Mouse (Mus musculus) liver (tissue): ENCODE data around the gene Map1s.

ENCODE experiments used
- DNase-seq: peaks from one replicate; pipeline ENCODE4 v3.0.0-alpha.2; 2020; ENCODE audit warnings: mixed read lengths

Map1s gene

DNA sequence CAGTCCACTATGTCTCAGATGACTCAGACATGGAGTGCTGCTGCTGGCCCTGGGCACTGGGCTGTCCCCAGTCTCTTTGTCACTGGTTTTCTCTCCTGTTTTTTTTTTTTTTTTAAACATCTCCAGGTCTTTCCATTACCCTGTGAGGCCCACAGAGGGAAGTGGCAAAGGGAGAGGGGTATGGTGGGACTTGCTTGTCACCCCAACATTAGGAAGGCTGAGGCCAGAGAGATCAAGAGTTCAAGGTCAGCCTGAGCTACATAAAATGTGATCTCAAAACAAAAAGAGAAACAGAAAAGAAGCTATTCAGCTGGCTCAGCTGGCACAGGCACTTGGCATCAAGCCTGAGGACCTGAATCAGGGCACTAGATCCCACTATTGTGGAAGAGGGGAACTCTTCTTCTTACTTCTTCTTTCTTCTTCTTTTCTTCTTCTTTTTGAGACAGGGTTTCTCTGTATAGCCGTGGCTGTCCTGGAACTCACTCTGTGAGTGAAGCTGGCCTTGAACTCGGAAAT lies 4.8 kb upstream of the Map1s start:
- DNase-seq = no peak

DNA sequence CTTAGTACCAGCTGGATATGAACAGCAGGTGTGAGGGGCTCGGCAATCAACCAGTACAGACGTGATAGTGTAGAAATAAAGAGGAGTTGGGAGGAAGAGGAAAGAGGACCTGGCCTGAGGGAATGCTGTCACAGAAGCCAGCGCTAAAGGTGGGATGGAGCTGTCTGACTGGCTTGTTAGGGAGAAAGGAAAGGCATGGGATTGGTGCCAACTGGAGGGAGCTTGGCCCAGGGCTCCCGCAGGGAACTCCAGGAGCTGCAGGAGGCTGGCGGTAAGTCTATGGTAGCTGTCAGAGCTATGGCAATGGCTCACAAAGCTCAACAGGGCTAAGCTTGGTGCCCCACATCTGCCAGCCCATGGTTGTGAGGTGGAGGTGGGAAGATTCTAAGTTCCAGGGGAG lies 3.5 kb upstream of the Map1s start:
- DNase-seq = no peak

DNA sequence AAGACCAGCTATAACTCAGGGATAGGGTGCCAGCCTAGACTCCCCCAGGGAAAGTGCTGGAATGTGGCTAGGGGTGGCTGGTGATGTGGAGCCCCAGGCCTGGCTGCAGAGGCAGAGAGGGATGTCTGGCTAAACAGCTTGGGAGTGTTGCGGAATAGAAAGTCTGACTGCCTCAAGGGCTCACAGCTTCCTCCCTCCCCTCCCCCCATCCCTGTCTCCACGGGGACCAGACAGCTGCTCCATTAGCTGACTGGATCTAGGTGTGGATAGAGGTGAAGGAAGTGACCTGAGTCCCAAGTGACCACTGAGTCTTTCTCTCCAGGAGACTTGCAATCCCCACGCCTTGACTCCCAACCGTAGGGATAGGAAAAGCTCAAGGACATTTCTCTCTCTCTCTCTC lies 2.6 kb upstream of the Map1s start:
- no peak for DNase-seq

DNA sequence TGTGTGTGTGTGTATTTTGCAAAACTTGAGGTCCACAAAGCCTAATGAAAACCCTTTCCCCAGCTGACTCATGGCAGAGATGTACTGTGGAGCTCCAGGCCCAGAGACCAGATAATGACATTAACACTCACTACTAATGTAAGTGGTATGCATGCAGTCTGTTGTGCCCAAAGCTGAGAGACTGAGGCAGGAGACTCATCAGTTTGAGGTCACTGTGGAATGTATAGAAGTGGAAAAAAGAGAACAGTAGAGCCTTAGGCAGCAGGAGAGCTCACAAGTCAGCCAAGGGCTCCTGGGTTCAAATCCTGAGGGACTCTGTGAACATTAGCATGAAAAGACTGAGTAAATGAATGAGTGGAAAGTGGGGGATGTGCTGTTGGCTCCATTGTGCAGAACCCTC lies 2.1 kb upstream of the Map1s start:
- DNase-seq = no peak

DNA sequence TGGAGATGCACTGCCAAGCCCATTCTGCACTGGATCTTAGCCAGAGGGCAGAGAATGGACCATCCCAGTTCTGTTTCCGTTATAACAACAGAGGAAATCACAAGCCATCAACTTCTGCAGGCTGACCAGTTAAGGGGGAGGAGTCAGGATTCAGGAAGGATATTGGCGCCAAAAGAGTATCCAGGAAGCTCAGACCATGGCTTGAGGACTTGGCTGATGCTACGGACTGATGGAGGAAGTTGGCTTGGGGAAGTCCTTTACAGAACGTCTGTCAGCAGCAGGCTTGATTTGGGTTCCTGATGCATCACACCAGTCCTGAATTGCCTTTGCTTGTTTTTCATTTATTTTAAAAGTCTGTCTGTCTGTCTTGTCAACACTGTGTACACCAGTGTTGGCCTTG lies 1.2 kb upstream of the Map1s start:
- no peak for DNase-seq

DNA sequence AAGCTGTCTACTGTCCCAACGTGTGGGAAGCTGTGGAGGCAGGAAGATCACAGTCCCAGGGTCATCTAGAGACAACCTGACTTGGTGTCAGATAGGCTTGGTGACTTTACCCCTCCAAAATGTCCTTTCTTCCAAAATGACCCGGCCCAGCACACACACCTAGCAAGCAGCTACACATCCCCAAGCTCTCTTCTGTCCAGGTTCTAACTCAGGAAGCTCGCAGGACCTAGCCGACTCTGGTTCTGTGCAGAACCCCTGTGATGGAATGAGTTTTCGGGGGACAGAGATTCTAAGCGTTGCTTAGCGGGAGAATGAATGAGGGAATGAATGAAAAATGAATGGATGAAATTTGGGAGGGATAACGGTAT lies 285 bp upstream of the Map1s start:
- DNase-seq = no peak

DNA sequence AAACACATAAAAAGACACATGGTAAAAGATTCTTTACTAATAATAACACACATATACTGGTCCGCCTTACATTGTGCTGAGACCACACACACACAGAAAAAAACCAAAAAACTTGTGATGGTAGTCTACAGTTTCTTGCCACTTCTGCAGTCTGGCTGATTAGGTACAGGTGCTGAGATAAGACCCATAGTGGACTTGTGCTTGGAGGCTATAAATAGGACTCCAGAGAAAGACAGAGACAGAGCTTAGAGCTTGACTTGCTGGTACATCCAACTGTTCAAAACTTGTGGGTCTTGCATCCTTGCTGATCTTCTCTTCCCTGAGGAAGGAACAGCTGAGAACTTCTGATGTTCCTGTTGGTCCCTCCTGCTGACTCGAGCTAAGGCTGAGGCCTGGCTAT lies 1.8 kb downstream of the Map1s start:
- DNase-seq = no peak

DNA sequence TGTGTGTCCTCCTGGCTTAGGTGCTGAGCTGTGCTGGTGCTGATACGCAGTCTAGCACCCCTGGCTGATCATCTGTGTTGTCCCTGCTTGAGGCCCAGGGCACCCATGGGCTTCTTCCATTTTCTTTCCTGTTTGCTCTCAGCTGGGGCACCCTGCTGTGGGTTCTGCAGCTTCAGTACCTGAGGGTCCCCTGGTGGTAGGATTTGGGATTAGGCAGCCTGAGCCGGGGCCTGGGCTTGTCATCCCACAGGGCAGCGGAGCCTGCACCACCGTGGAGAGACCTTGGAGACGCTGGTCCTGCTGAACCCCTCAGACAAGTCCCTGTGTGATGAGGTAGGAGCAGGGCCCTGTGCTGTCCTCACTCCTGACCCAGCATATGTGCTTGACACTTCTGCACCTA lies 5.9 kb downstream of the Map1s start:
- DNase-seq = no peak

DNA sequence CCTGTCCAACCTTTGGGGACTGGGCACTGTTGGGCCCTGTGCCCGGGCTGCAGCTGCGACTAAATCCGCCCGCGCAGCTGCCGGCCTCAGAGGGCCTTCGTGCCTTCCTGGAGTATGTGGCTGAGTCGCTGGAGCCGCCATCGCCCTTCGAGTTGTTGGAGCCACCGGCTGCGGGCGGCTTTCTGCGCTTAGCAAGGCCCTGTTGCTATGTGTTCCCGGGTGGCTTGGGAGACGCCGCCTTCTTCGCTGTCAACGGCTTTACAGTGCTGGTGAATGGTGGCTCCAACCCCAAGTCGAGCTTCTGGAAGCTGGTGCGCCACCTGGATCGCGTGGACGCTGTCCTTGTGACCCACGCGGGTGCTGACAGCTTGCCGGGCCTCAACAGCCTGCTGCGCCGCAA lies 7.2 kb downstream of the Map1s start:
- no peak for DNase-seq

DNA sequence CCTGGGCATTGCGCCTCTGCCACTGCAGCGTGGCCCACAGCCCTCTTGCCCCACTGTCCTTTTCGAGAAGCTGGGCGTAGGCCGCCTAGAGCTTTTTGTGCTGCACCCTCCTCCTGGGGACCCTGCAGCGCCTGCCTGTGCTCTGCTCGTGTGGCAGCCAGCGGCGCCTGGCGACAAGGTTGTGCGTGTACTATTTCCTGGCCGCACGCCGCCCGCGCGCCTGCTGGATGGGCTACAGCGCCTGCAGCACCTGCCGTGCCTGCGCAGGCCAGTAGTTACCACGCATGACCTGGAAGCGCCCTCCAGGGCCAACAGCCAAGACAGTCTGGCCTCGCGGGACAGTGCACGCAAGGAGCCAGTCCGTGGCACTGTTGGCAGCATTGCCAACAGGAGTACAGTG lies 7.8 kb downstream of the Map1s start:
- DNase-seq = no peak

DNA sequence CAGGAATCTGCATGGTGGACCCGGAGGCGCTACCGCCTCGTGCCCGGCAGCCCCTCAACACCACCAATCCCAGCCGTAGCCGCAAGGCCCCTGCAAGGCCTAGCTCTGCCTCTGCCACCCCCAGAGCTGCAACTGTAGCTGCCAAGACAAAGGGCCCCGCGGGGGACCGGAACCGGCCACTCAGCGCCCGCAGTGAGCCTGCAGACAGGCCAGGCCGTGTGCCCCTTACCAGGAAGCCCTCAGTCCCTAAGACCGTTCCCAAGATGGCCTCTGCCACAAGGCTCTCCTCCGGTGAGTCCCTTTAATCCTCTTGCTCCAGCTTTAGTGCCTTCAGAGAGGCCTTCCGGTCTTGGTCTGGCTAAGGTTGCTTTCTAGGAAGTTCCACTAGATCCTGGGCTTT lies 9.0 kb downstream of the Map1s start:
- DNase-seq = no peak

DNA sequence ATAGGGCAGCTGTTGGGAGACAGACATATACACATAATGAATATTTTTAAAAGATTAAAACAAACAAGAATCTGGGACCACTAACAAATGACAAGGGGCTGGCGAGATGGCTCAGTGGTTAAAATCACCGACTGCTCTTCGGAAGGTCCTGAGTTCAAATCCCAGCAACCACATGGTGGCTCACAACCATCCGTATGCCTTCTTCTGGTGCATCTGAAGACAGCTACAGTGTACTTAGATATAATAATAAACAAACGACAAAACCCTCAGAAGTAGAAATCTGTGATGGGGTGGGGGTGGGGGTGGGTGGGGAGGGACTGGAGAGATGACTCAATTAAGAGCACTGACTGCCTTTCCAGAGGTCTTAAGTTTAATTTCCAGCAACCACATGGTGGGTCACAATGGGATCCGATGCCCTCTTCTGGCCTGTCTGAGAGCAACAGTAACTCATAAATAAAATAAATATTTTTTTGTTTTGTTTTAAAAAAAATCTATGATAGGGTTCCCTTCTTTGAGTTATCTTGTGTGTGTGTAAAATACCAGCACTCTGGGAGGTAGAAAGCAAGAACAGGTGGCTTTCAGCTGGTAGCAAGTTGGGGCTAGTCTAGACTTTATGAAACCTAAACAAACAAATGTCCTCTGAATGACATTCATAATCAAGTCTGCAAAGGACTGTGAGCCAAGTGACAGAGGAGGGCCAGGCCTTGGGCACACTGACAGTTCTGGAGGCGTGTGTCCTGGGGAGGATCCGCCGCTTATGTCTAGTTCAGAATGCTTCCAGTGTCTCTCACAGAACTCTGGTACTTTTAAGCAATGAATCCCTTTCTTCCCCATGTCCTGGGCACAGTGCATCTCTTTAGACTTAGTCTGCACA lies 14.6 kb downstream of the Map1s start:
- DNase-seq = peak; percentile 2

DNA sequence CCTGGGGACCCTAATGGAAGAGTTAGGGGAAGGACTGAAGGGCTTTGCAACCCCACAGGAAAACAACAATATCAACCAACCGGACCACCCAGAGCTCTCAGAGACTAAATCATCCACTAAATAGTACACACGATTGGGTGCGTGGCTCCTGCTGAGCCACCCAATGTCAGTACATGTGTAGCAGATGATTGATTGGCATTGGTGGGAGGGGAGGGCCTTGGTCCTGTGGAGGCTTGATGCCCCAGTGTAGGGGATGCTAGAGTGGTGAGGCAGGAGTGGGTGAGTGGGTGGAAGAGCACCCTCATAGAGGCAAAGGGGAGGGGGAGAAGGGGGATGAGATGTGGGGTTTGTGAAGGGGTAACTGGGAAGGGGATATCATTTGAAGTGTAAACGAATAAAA lies 18.4 kb downstream of the Map1s start:
- DNase-seq = peak; percentile 1

DNA sequence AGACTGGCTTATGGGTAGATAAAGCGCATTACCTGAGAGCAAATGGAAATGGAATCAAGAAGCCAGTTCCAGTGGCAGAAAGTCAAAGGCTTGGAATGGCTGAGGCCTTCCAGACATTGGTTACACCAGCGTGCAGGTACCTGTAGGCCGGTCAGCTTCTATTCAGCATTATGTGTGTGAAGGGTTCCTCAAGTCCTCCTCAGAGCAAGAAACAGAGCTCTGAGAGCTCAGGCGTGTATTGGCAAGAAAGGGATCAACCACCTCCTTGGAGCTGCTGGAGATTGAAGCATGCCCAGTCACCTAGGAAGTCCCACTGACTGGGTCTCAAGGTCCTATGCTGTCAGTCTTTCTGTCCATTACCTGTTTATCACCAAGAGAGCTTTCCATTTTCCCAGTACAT lies 20.0 kb downstream of the Map1s start:
- no peak for DNase-seq

DNA sequence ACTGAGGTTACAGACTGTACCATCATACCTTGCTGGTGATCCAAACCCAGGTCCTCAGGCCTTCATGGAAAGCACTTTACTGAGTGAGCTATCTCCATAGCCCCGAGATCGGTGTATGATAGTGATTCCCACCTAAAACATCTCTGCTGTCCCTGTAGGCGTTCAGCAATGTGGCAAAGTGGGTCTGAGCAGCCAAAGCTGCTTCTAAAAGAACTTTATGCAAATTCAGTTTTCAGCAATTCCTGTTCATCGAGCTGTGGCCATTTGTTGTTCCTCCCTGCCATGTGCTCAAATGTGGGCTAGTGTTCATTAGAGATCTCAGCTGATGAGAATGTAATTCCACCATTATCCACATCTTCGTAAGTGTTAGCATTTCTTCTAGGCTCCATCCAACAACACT lies 20.7 kb downstream of the Map1s start:
- no peak for DNase-seq

DNA sequence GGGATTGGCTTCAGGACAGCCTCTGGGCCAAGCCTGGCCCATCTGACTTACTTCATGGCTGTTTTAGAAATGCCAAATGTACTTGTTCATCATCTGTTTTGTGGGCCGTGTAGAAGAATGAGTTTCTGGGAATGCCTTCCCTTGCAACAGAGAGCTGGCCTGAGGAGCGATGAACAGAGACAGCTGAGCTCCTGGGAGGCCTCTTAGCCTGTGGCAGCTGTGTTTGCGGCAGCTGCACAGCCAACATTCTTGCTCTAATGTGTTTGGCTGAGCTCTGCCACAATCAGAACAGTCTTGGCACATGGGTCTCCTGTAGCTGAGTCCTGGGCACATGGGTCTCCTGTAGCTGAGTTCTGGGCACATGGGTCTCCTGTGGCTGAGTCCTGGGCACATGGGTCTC lies 22.4 kb downstream of the Map1s start:
- no peak for DNase-seq

DNA sequence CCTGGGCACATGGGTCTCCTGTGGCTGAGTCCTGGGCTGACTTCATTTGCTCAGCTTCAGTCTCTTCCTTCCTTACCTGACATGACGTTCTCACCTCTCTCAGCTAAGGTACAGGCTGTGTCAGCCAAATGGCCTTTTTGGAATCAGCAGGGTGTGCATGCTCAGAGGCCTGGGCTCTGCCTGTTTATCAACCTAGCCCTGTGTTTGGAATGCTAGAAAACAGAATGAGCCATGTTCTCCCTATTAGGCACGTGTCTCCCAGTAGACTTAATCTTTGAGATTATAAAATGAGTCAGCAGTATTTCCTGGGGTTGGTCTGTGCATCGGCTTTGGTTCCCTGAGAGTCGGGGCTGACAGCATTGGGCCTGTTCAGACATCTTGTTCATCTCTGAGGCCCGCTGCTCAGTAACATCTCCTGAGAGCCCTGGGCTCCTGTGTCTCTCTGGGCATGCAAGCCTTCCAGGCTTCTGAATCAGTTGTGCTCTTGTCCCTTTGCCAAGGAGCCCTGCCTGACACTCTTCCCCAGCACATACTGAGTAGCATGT lies 23.1 kb downstream of the Map1s start:
- DNase-seq = no peak

DNA sequence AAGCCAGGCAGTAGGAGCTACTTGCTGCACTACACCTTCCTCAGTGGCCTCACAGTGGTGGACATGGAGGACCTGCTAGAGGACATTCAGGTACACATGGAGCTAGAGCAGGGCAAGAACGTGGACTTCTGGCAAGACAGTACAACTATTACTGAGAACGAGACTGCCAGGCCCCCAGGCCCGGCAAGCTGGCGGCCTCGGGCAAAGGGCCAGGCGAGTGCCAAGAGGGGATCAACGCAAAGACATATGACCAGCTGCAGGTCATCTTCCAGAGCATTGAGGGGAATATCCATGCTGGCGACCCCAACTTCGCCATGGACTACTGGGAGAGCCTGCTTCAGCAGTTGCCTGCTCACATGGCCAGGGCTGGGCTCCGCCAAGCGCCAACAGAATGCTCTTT lies 26.0 kb downstream of the Map1s start:
- DNase-seq = no peak

DNA sequence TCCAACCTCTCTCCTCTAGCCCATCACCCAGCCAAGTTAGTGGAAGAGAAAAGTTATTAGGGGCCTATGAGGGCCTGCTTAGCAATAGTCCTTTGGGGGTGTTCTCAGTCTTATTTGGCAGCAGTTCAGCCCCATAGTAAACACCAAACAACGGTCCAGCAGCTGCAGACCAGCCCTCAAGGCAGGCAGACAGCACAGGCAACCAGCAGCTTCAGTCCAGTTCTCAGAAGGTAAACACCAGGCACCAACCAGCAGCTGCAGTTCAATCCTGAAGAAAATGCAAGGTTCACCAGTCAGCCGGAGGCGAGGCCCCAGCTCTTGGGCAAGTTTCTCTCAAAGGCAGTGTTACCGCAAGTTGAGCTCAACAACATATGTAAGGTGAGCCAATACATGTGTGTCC lies 27.3 kb downstream of the Map1s start:
- DNase-seq = no peak

DNA sequence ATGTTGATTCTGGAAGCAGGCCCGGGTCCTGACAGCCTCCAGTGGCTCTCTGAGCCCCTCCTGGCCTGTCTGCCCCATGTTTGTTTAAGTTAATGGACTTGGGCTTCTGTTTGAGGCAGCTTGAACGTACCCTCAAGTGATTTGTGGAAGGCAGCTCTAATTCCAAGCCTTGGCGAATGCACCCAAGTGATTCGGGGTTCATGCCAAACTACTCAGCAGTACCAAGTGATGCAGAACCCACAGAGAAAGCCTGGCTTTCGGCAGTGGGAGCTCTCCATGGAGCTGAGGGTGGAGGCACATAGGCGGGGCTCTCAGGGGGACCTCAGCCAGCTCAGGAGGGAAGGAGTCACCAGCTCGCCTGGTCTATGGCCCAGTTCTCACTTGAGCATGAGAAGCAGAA lies 29.1 kb downstream of the Map1s start:
- DNase-seq = no peak

DNA sequence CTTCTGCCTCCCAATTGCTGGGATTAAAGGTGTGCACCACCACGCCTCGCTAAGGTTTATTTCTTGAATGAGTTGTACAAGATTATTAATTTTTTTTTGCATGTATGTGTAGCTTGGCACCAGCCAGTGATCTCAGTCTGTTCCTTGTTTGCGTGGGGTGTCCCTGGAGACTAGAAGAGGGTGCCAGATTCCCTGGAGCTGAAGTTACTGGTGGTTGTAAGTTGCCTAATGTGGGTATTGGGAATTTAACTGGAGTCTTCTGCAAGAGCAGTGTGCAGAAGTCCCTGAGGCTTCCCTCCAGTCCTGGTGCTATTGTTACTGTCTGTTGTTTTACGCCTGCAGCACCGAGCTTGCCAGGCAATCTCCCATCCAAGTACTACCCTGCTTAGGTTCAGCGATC lies 31.5 kb downstream of the Map1s start:
- DNase-seq = no peak

DNA sequence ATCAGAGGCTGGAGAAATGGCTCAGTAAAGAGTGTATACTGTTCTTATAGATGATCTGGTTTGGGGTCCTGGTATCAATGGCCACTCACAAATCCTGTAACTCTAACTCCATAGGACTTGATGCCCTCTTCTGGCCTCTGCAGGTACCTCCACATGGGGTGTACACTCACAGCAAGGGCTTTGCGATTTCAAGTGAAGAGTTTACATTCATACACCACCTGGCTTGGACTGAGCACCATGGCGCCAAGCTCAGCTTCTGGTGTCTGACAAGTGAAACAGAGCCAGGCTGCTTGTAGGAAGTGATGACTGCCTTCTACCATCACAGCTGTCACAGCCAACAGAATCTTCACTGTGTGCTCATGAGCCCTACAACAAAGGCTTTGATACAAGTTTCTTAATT lies 35.7 kb downstream of the Map1s start:
- DNase-seq = no peak

DNA sequence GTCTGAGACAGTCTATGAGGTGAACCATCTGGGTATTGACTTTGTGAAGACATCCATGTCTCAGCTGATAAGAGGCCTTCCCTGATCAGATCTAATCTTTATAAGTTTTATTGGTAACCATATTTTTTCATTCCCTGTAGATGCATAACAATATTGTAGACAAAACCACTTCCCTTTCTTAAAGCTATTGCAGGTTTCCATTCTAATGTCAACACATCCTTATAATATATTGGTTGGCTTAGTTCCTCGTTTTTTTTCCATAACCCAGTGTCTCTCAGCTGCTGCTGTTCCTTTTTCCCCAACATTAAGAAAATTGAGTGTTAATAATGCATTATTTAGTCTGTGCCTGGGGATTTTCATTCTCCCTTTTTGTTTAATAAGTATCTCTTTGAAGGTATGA lies 37.5 kb downstream of the Map1s start:
- DNase-seq = no peak

DNA sequence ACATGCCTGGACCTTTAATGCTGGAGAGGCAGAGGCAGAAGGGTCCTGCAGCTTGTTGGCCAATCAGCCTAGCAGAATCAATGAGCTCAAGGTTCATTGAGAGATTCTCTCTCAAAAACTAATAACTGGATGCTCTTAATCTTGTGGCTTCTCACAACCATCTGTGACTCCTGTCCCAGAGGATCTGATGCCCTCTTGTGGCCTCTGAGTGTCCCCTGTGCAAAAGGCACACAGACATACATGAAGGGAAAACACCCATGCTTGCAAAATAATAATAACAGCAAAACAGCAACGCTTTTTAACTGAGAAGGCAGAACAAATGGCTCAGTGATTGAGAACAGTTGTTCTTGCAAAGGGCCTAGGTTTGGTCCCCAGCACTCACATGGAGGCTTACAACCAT lies 44.1 kb downstream of the Map1s start:
- no peak for DNase-seq
